Mouse (Mus musculus) c-Kit-negative CD71-positive TER-119-positive erythroid progenitor cells, embryonic 14.5 days (primary cell): ENCODE measurements around the gene Btaf1.

ENCODE experiments used
- DNase-seq: peaks from one replicate; pipeline ENCODE4 v3.0.0-alpha.2; 2013; ENCODE audit warnings: low read depth, low spot score

Gene Btaf1

DNA sequence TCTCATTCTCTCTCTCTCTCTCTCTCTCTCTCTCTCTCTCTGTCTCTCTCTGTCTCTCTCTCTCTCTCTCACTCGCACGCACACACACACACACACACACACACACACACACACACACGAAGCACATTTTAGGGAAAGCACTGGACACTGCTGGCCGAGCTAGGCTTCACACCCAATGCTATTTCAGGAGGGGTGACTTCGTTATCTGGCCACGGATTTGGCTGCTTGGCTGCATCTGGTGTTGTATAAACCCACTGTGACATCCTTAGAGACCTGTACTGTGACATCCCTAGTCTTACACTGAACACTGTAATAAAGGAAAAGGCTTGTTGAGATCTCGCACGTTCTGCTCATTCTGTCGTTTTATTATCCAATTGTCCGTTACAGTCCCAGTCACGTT is 95.1 kb downstream of the Btaf1 start:
- DNase-seq = no peak

DNA sequence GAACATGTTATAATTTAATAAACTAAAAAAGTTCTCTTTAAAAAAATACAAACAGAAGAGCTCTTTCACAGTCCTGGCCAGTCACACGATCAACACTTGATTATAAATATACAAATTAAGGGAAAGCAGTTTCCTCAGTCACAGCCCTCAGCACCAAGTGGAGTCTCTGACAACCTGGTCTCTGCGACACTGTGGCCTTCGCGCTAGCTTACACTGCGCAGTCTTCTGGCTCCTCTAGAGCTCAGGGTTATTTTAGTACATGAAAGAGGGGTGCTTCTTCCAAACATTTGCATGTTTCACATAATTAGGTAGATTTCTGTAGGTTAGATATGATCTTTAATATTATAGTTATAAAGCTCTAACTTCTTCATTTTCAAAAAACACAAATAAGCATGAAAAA is 96.3 kb downstream of the Btaf1 start:
- no peak for DNase-seq

DNA sequence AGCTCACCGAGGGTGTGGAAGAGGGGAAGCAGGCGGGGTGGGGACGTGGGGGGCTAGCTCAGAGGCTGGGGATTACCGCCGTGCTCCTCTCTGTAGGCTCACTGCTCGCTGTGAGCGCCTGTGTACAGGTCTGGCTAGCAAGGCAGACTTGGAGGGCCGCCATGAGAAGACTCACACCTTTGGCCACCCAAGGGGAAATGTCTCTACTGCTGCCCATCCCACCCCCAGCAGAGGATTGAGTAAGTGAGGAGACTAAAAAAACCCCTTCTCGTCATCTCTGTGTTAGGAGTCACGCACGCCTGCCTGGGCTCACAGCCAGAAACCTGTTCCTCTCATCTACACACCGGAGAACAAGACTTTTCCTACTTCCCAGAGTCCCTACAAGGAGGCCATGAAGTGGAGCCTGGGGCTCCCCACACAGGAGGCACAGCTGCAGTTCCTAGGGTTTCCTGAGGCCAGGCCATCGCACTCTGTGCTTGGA is 100.0 kb downstream of the Btaf1 start:
- no peak for DNase-seq

DNA sequence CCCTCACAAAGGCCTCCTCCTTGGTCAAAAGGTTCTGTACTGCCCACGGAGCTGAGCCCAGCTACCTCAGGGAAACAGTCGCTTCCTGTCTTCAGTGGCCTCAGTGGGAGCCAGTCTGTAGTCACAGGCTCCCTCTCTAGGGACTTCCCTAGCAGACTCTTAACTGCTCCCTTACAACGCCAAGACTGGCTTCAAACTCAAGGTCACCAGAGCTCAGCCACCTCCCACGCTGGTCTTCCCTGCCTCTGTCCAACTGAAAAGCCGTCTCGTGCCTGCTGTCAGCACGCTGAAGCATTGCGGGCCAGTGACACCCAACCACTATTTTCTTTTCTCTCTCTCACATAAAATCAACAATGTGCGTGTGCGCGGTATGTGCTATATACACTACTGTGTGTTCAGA is 100.5 kb downstream of the Btaf1 start:
- no peak for DNase-seq

DNA sequence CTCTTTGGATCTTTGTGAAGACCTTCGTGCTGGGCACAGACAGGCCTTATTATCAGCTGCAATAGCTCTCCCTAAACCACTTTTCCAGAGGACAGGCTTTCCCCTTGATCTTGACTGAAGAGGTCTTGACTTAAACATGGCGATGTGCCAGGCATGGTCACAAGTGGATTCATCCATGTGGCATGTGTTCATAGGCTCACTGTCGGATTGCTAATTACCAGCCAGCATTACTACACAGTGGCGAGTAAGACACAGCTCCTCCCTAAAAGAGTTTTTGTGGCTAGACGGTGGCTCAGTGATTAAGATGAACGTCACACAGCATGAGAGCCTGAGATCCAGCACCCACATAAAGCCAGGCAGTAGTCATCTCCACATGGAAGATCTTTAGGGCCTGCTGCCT is 103.9 kb downstream of the Btaf1 start:
- no peak for DNase-seq

DNA sequence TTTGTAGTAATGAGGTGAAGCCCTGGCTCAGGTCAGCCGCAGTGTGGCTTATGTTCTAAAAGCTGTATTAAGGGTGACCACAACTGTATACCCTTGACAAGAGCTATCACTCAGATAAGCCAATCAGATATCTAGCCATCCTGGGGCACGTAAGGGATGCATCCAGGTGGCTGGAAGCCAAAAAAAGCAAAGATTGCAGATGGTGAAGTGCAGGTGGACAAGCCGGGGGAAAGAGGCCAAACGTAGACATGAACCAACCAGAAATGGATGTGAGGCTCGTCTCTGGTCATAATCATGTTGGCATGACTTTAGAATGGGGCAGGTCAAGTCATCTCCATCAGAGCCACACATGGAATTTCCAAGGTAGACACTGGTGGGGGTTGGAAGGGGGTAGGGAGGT is 105.6 kb downstream of the Btaf1 start:
- DNase-seq = no peak

DNA sequence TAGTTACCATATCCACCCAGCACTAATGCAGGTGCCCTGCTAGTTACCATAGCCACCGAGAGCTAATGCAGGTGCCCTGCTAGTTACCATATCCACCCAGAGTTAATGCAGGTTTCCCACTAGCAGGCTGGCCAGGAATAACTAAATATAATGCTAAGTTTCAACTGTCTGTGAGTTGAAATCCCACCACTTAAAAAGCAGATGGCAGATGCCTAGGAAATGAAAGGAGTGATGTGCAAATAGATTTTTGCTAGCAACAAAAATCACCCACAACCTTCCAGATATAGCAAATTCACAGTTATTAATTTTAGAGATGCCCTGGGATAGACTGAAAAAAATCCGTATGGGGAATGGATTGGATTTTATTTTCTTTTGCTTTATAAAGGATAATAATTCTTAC is 106.5 kb downstream of the Btaf1 start:
- no peak for DNase-seq

DNA sequence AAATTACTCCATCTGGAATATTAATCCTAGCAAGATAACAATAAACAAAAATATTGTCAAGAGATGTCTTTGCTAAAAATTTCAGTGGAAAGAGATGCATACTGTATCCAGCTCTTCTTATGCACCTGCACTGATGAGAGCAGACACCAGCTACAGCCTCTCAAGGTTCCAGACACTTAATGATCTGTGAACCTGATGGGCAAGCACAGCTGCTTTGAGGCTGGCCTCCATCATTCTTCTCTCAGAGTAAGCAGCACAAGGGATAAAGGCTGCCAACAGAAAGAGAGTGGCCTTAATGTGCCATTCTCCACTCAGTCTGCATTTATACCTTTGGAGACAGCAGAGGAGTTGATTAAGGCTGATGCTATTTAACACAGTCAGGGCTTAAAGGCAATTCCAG is 115.0 kb downstream of the Btaf1 start:
- no peak for DNase-seq

DNA sequence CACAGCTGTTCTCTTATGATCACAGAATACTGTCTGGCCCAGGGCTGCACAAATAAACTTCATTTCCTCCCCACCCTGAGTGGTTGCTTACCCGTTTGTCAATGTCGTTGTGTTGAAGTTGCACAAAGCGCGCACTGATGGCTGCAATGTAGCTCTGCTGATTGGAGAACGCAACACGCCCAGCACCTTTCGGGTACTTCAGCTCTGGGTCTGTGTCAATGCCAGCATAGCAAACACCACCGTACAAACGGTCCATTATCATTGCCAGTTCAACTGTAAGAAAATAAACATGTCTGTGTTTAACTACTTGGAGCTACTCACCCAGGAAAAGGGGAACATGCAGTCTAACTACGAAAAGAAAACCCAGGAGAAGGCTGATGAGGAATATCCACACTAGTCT is 118.6 kb downstream of the Btaf1 start:
- DNase-seq = no peak

DNA sequence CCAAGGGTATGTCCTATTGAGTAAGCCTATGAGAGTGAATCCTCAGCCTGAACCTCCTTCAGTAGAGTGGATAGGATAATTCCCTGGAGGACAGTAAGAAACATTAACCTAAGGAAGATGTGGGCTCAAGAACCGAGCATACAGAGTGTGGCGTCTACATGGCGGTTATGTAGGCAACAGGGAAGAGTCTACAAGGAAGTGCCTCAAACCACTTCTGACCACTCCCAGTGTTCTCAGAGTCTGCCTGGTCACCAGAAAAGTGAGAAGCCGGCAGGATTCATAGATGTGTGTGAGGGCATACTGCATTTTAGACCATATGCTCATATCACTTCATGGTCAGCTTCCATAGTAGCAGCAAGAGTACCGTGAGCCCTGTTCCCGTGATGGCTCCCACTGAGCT is 122.6 kb downstream of the Btaf1 start:
- DNase-seq = no peak

DNA sequence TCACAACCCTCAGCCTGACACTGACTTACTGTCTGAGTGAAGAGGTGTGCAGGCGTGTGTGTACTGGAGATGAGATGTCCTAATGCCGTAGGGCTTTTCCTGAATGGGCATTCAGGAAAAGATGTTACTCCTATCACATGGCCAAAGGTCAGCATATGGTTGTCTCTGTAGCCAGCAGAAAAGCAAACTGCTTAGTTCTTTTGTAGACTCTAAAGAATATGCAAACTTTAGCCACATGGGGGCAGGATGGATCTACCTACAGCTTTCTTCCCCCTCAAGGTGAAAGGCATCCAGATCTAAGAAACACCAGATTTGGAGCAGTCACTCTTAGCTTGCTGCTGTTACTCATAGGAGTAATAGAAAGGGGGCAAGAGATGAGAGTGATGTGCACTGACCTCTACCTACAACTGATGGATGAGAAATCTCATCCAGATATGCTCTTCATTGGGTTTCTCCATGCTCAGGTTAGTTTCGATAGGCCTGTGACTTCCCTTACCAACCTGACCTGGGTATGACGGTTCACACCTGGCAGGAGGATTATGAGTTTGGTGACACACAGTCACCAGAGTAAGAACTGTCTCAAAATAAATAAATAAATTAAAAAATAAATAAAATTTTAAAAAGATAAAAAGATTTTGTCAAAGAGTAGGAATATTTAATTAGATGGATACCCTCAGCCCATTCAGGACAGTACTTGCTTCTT is 124.9 kb downstream of the Btaf1 start:
- peak; percentile 39 for DNase-seq

DNA sequence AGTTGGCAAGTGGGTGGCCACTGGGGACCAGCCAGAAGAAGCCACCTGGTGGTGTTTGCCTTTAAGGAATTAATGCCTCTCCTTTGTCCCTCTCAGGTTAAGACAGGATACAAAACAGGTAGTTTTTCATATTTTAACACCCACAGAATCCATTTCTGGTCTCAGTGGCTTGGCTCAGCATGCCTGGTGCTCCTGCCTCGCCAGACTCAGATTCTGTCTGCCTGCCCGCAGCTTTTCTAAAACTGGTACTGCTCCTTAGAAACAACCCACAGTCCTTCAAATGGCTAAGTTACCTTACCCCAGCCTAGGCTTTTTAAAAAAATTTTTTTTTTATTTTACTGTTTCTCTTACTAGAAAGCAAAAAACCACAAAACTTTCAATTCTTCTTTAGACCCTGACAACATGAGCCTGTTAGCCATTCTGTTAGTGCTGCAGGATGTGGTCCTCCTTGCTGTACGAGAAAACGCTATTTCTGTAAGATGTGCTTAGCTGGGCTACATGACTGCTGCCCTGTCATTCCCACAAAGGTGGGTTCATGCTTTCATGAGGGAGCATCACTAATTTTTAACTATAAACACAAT is 130.2 kb downstream of the Btaf1 start:
- DNase-seq = no peak

DNA sequence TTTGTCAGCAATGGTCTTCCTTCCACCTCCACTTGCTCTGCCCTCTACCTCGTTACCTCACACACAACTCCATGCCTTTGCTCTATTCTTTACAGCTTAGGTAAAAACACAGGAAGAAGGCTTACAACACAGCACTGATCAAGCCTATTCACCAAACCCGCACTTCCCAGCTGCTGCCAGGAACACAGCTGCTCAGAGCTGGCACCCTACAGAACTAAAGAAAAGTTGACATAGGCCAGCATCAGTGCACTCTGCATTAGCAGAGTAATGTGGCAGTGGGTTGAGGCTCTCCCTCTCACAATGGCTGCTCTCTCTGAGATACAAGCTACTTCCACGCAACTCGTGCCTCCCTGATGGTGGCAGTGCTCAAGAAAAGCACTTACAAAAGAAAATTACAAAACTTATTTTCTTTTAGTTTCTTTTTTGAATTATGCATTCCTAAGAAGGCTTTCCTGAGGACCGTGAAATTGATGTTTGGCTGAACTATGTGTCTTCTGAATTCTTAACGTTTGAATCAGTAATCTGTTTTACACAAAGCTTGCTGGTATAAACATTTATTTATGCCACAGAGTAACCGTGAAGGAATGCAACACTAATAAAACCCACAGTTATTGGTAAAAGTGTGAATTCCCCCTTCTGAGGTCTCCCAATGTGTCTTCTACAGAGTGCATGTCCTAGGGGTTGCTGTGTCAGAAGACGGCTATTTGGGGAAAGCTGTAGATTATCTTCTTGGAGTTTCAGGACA is 131.5 kb downstream of the Btaf1 start:
- DNase-seq = no peak

DNA sequence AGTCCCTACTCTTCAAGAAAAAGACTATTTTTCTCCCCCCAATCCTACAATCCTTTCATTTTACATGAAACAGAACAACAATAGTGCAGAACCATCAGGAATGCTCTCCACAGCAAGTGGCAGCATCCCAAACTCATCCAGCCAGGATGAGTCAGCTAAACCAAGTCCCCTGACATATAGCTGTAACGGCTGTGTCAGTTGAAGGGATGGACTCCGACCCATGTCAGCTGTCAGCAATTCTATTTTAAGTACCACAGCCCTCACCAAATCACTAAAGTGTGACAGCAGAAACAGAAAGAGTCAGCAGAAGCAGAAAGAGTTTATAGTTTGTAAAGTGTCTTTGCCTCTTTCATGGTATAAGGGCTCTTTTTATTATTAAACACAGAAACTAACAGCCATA is 133.7 kb downstream of the Btaf1 start:
- DNase-seq = no peak

DNA sequence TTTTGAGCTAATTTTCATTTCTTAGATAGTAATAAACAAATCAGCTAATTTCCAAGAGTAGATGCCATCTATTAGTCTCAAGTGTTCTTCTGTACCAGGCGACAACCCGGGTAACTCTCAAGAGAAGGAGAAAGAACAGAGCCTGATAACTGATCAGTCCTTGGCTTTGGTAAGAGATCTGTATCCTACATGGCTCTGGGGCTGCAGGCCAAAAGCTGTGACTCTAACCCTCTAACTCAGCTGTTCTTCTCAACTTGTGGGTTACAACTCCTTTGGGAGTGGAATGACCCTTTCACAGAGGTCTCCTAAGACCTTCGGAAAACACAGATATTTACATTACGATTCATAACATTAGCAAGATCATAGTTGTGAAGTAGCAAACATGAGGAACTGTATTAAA is 134.2 kb downstream of the Btaf1 start:
- DNase-seq = no peak
